18 mouse cellular contexts compared by ENCODE assay signal in the genomic region with DNA sequence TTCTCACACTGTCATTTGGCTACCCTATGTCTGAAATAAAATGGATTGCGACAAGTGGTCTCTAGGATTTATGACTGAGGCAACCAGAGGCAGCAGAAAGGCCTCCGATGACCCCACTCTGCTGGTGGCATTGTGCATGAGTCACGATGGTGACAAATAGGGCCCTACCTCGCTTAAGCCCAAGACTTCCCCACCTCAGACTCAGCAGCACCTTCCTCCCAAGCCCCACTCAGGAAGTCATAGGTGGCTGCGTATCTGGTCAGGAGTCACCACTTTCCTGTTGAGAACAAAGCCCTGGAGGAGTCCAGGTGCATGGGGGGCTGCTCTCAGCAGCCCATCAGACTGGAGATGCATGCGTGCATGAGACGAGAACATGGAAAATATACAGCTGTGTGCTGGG. TPM values are rescaled to one million over a fixed set of nuclear protein-coding genes. Genes with fewer than 3 reads are reported as not detected.
DNase-seq lines count a peak whose midpoint lies in the region.
"Had no signal": no experiment of that assay in that cellular context is flagged by ENCODE, and none has a peak within 500 bp of the region (broad histone marks: within the 10 kb centered on the region; RNA-seq: fewer than 3 reads in every experiment).

No protein-coding gene starts in this region.

- peak; percentile 34 for DNase-seq in 3T3-L1 (ENCODE audit: low read depth, low spot score)
- peak; percentile 40 to 46 for DNase-seq in B cell, adult 2 months
- peak; percentile 81 for DNase-seq in induced T-regulatory cell, adult 2 months (ENCODE audit: low read depth)
- DNase-seq in splenic B cell, adult 2 months (ENCODE audit: low read depth, low spot score): peak; percentile 45
- DNase-seq in urinary bladder, postnatal 10 days (ENCODE audit: low spot score): no peak
- DNase-seq in embryonic facial prominence, embryonic 10.5 days (ENCODE audit: low spot score): no peak
- DNase-seq in left cerebral cortex, adult 11 months (ENCODE audit: low spot score): no peak
- no peak for DNase-seq in retina, embryonic 14.5 days (ENCODE audit: low spot score)
- DNase-seq: cerebellum, adult 9-11 months; heart, postnatal 36 days; kidney, adult 11 months; kidney, postnatal 10 days; lung, postnatal 10 days had no signal

- H3K4me1 ChIP-seq in embryonic facial prominence, embryonic 10.5 days: peaks cover 8% of the 10 kb centered on the region

- no peak overlapping the region for H3K27ac ChIP-seq in embryonic facial prominence, embryonic 10.5 days (replicated peaks)
- H3K27ac ChIP-seq: heart, embryonic 13.5 days; hindbrain, embryonic 15.5 days; limb, embryonic 12.5 days; liver, embryonic 14.5 days; midbrain, embryonic 10.5 days had no signal

- no peak overlapping the region for H3K4me3 ChIP-seq in embryonic facial prominence, embryonic 10.5 days
- H3K4me3 ChIP-seq: heart, embryonic 13.5 days; hindbrain, embryonic 15.5 days; limb, embryonic 12.5 days; midbrain, embryonic 10.5 days had no signal

- no peaks in the 10 kb centered on the region for H3K9me3 ChIP-seq in embryonic facial prominence, embryonic 10.5 days
- H3K9me3 ChIP-seq: heart, embryonic 13.5 days; hindbrain, embryonic 15.5 days; limb, embryonic 12.5 days; midbrain, embryonic 10.5 days had no signal

- no peaks in the 10 kb centered on the region for H3K27me3 ChIP-seq in splenic B cell, adult 2 months (ENCODE audit: control insufficient read depth, insufficient read depth, low read length, poor library complexity, severe bottlenecking)
- H3K27me3 ChIP-seq in embryonic facial prominence, embryonic 10.5 days (replicated peaks; ENCODE audit: low read depth, poor library complexity, severe bottlenecking): peaks cover 24% of the 10 kb centered on the region
- H3K27me3 ChIP-seq: hindbrain, embryonic 15.5 days had no signal

- no peaks in the 10 kb centered on the region; the same call in none of the 2 replicates for H3K36me3 ChIP-seq in splenic B cell, adult 2 months (ENCODE audit: control insufficient read depth, insufficient read depth, low read length, poor library complexity, severe bottlenecking)
- no peaks in the 10 kb centered on the region for H3K36me3 ChIP-seq in embryonic facial prominence, embryonic 10.5 days (replicated peaks)
- H3K36me3 ChIP-seq: heart, embryonic 13.5 days; hindbrain, embryonic 15.5 days; limb, embryonic 12.5 days; midbrain, embryonic 10.5 days had no signal

- 93% methylated on average over 7 of the region's 7 CpGs for WGBS in embryonic facial prominence, embryonic 10.5 days

RNA-seq across cellular contexts. Expression of gene Traf1, which starts 3.0 kb away (rescaled TPM):
- polyA plus RNA-seq in embryonic facial prominence, embryonic 10.5 days (2016; fragmentation: Nextera tagmentation; extraction: Ambion mirVana): 0.34 and 0.38 TPM in 2 replicates

RNA-seq across cellular contexts. Expression of gene Phf19, which starts 44.8 kb away (rescaled TPM):
- 1.1 and 1.8 TPM in 2 replicates for polyA plus RNA-seq in embryonic facial prominence, embryonic 10.5 days (2016; fragmentation: Nextera tagmentation; extraction: Ambion mirVana)

Comparison
In these comparisons a context has a peak if more than half of its experiments do, and no peak if none do; other contexts are left out.
1. DNase-seq: peak in 3T3-L1 (single experiment), B cell, adult 2 months (2 of 2), induced T-regulatory cell, adult 2 months (single experiment) and splenic B cell, adult 2 months (single experiment); none in urinary bladder, postnatal 10 days (single experiment), embryonic facial prominence, embryonic 10.5 days (single experiment), left cerebral cortex, adult 11 months (single experiment) and retina, embryonic 14.5 days (single experiment).